Mouse (Mus musculus) adrenal gland, postnatal 4 days (tissue): ENCODE data around the gene Olfr51. TPM values are rescaled to one million over a fixed set of nuclear protein-coding genes. Genes with fewer than 3 reads are reported as not detected.

ENCODE experiments used
- total RNA-seq, 2 experiments: library from RNA; stranded (reverse); gene quantifications; 2 replicates each; pipeline ENCODE4 v1.2.3; 2021

The Olfr51 gene
- total RNA-seq, 2 experiments from 2014 or later = not detected

Other genes starting within 250 kb of the Olfr51 start
- 10 to 100 TPM; 13.8 to 18.4 TPM for gene Zfp354c, start 175.9 kb upstream of the Olfr51 start, total RNA-seq
- under 1 TPM; 0.64 to 0.71 TPM for gene Zfp879, start 162.0 kb upstream of the Olfr51 start, total RNA-seq
- not detected for gene Grm6, start 152.9 kb upstream of the Olfr51 start, total RNA-seq
- 1 to 10 TPM; 6.0 to 6.7 TPM for gene Zfp454, start 115.9 kb upstream of the Olfr51 start, total RNA-seq
- gene Zfp2, start 87.4 kb upstream of the Olfr51 start, total RNA-seq = 10 to 100 TPM; 10.3 to 10.7 TPM
- 1 to 10 TPM; 1.8 to 2.9 TPM for gene Zfp354b, start 72.0 kb upstream of the Olfr51 start, total RNA-seq
- gene 4933414I15Rik, start 59.8 kb upstream of the Olfr51 start, total RNA-seq = not detected
- gene Prop1, start 49.8 kb upstream of the Olfr51 start, total RNA-seq = not detected
- gene Olfr1378, start 37.1 kb upstream of the Olfr51 start, total RNA-seq = not detected
- gene Olfr1377, start 21.6 kb upstream of the Olfr51 start, total RNA-seq = not detected
- gene Olfr54, start 10.6 kb downstream of the Olfr51 start, total RNA-seq = under 1 TPM; 0.45 to 0.67 TPM
- gene Olfr1375, start 44.5 kb downstream of the Olfr51 start, total RNA-seq = not detected
- 1 to 10 TPM; 7.1 to 8.7 TPM for gene Zfp354a, start 55.7 kb downstream of the Olfr51 start, total RNA-seq
- not detected for gene Gm12569, start 216.9 kb downstream of the Olfr51 start, total RNA-seq